Mouse (Mus musculus) megakaryocyte, embryonic 14.5 days (primary cell): ENCODE results near the gene Timp4. TPM values are rescaled to one million over a fixed set of nuclear protein-coding genes. Genes with fewer than 3 reads are reported as not detected.
A peak's percentile ranks its signal among the peaks of the same experiment; 100 is the strongest.

Source experiments
- H3K27me3 ChIP-seq: replicated peaks from 2 replicates; pipeline ENCODE3; 2012; ENCODE audit warnings: inconsistent platforms
- H3K36me3 ChIP-seq: replicated peaks from 2 replicates; pipeline ENCODE3; 2012; ENCODE audit warnings: low read length, inconsistent platforms, mixed read lengths
- H3K4me1 ChIP-seq: 2 replicates; pipeline ENCODE4 v1.6.1; 2012; ENCODE audit warnings: inconsistent platforms
- H3K4me3 ChIP-seq: replicated peaks from 2 replicates; pipeline ENCODE3; 2012; ENCODE audit warnings: moderate library complexity, mild to moderate bottlenecking, inconsistent platforms
- H3K9me3 ChIP-seq: 2 replicates; pipeline ENCODE4 v1.6.1; 2012; ENCODE audit warnings: inconsistent platforms
- FLI1 ChIP-seq: IDR thresholded peaks from 2 replicates; pipeline ENCODE4 v1.6.1; 2012; ENCODE audit warnings: low read length, inconsistent platforms, mixed read lengths
- GATA1 ChIP-seq: IDR thresholded peaks from 3 replicates; pipeline ENCODE4 v1.6.1; 2012; ENCODE audit warnings: mixed read lengths, low read length, inconsistent platforms, borderline replicate concordance
- polyA plus RNA-seq: library from polyadenylated mRNA; stranded (reverse); fragments of >175 nt; gene quantifications from 2 replicates; pipeline ENCODE4 v1.2.3, GENCODE M21; 2012; ENCODE audit warnings: low replicate concordance; ENCODE audit not compliant: insufficient read depth

Timp4 gene
- polyA plus RNA-seq, 1 experiment = not detected

- no peaks in the 10 kb centered on the region for H3K36me3 ChIP-seq
- peaks cover 6% of the 10 kb centered on the region for H3K27me3 ChIP-seq
- peaks cover 76% of the 10 kb centered on the region for H3K4me1 ChIP-seq
- TF ChIP-seq FLI1 = no peak
- peak overlapping the region; percentile 28 for H3K4me3 ChIP-seq
- no peaks in the 10 kb centered on the region for H3K9me3 ChIP-seq
Measured at GRCm38 (mm10) chr6:115278086-115278485, 26.1 kb upstream of the Timp4 start.

GRCm38 (mm10) chr6:115275116-115275815 is 23.3 kb upstream of the Timp4 start:
- no peak overlapping the region for H3K4me3 ChIP-seq
- no peaks in the 10 kb centered on the region for H3K9me3 ChIP-seq
- H3K4me1 ChIP-seq = peaks cover 91% of the 10 kb centered on the region
- TF ChIP-seq FLI1 (no peak), GATA1 (no peak)
- H3K36me3 ChIP-seq = no peaks in the 10 kb centered on the region
- H3K27me3 ChIP-seq = peaks cover 1% of the 10 kb centered on the region

GRCm38 (mm10) chr6:115274705-115275104 is 22.7 kb upstream of the Timp4 start:
- TF ChIP-seq GATA1 (no peak), FLI1 (no peak)
- H3K4me3 ChIP-seq = no peak overlapping the region
- peaks cover 95% of the 10 kb centered on the region for H3K4me1 ChIP-seq
- peaks cover 1% of the 10 kb centered on the region for H3K27me3 ChIP-seq
- H3K9me3 ChIP-seq = no peaks in the 10 kb centered on the region
- H3K36me3 ChIP-seq = no peaks in the 10 kb centered on the region

GRCm38 (mm10) chr6:115273346-115273745 is 21.3 kb upstream of the Timp4 start:
- peaks cover 95% of the 10 kb centered on the region for H3K4me1 ChIP-seq
- H3K27me3 ChIP-seq = peaks cover 1% of the 10 kb centered on the region
- no peaks in the 10 kb centered on the region for H3K9me3 ChIP-seq
- no peaks in the 10 kb centered on the region for H3K36me3 ChIP-seq
- TF ChIP-seq FLI1 (no peak), GATA1 (no peak)
- H3K4me3 ChIP-seq = no peak overlapping the region

- Histone ChIP-seq H3K9me3 (no peaks in the 10 kb centered on the region), H3K4me3 (no peak overlapping the region), H3K27me3 (peaks cover 1% of the 10 kb centered on the region), H3K36me3 (no peaks in the 10 kb centered on the region), H3K4me1 (peaks cover 90% of the 10 kb centered on the region)
- TF ChIP-seq FLI1 (no peak), GATA1 (no peak)
Measured at GRCm38 (mm10) chr6:115271866-115272271, 19.9 kb upstream of the Timp4 start.

GRCm38 (mm10) chr6:115271326-115271725 is 19.3 kb upstream of the Timp4 start:
- Histone ChIP-seq H3K36me3 (no peaks in the 10 kb centered on the region), H3K27me3 (peaks cover 1% of the 10 kb centered on the region), H3K9me3 (no peaks in the 10 kb centered on the region), H3K4me1 (peaks cover 84% of the 10 kb centered on the region), H3K4me3 (no peak overlapping the region)
- TF ChIP-seq FLI1 = no peak
- no peak for TF ChIP-seq GATA1

- H3K36me3 ChIP-seq = no peaks in the 10 kb centered on the region
- TF ChIP-seq FLI1 (no peak), GATA1 (no peak)
- H3K4me3 ChIP-seq = peak overlapping the region; percentile 34
- peaks cover 1% of the 10 kb centered on the region for H3K27me3 ChIP-seq
- H3K9me3 ChIP-seq = no peaks in the 10 kb centered on the region
- peaks cover 75% of the 10 kb centered on the region for H3K4me1 ChIP-seq
Measured at GRCm38 (mm10) chr6:115270085-115270484, 18.1 kb upstream of the Timp4 start.

- Histone ChIP-seq H3K36me3 (no peaks in the 10 kb centered on the region), H3K4me3 (no peak overlapping the region), H3K9me3 (no peaks in the 10 kb centered on the region), H3K4me1 (peaks cover 72% of the 10 kb centered on the region), H3K27me3 (peaks cover 3% of the 10 kb centered on the region)
- TF ChIP-seq FLI1 (no peak), GATA1 (no peak)
Measured at GRCm38 (mm10) chr6:115269561-115269960, 17.6 kb upstream of the Timp4 start.

- Histone ChIP-seq H3K4me3 (no peak overlapping the region), H3K4me1 (peaks cover 67% of the 10 kb centered on the region), H3K36me3 (no peaks in the 10 kb centered on the region), H3K9me3 (no peaks in the 10 kb centered on the region), H3K27me3 (peaks cover 6% of the 10 kb centered on the region)
- TF ChIP-seq FLI1 (no peak), GATA1 (no peak)
Measured at GRCm38 (mm10) chr6:115268551-115269385, 16.8 kb upstream of the Timp4 start.

GRCm38 (mm10) chr6:115267916-115268315 is 15.9 kb upstream of the Timp4 start:
- Histone ChIP-seq H3K4me1 (peaks cover 64% of the 10 kb centered on the region), H3K4me3 (no peak overlapping the region), H3K36me3 (no peaks in the 10 kb centered on the region), H3K27me3 (peaks cover 12% of the 10 kb centered on the region), H3K9me3 (no peaks in the 10 kb centered on the region)
- TF ChIP-seq GATA1 (no peak), FLI1 (no peak)
